Comparison of ENCODE assay signal across 21 mouse cellular contexts in genomic region chr6:13812157-13812556, GRCm38 (mm10). TPM values are rescaled to one million over a fixed set of nuclear protein-coding genes. Genes with fewer than 3 reads are reported as not detected.
DNase-seq lines count a peak whose midpoint lies in the region; ATAC-seq lines count a peak whose summit lies in the region.
"Had no signal": no experiment of that assay in that cellular context is flagged by ENCODE, and none has a peak within 500 bp of the region (broad histone marks: within the 10 kb centered on the region; RNA-seq: fewer than 3 reads in every experiment).

No protein-coding gene starts in this region.

- H3K36me3 ChIP-seq in intestine, embryonic 15.5 days = no peaks in the 10 kb centered on the region
- H3K36me3 ChIP-seq in heart, embryonic 12.5 days = no peaks in the 10 kb centered on the region
- H3K36me3 ChIP-seq: embryonic facial prominence, embryonic 15.5 days; forebrain, embryonic 10.5 days; heart, embryonic 13.5 days; hindbrain, embryonic 12.5 days had no signal

- DNase-seq in brain, adult 2 months (ENCODE audit: low read depth, low spot score) = peak; percentile 84
- DNase-seq in cerebellum, adult 11-12 months = peak; percentile 58
- DNase-seq in cerebellum, adult 9-10 months = peak; percentile 83
- peak; percentile 59 to 70 for DNase-seq in cerebellum, postnatal 25 days
- no peak for DNase-seq in gastrocnemius, adult 18-20 months (ENCODE audit: low spot score)
- DNase-seq: adrenal gland, adult 2 months; adrenal gland, postnatal 25 days; embryo, embryonic 11 days; gastrocnemius, postnatal 10 days; heart, adult 18-20 months; heart, postnatal 36 days; kidney, adult 18-20 months had no signal

- no peak overlapping the region for H3K27ac ChIP-seq in intestine, embryonic 15.5 days
- H3K27ac ChIP-seq in heart, embryonic 12.5 days (ENCODE audit: poor library complexity, severe bottlenecking) = no peak overlapping the region
- H3K27ac ChIP-seq: embryonic facial prominence, embryonic 15.5 days; forebrain, embryonic 10.5 days; heart, embryonic 13.5 days; hindbrain, embryonic 12.5 days had no signal

- H3K4me2 ChIP-seq in intestine, embryonic 15.5 days (replicated peaks) = no peak overlapping the region
- H3K4me2 ChIP-seq in heart, embryonic 12.5 days = no peak overlapping the region
- H3K4me2 ChIP-seq: embryonic facial prominence, embryonic 15.5 days; heart, embryonic 13.5 days; hindbrain, embryonic 12.5 days had no signal

- H3K27me3 ChIP-seq in intestine, embryonic 15.5 days (replicated peaks) = no peaks in the 10 kb centered on the region
- H3K27me3 ChIP-seq in heart, embryonic 12.5 days (replicated peaks) = no peaks in the 10 kb centered on the region
- H3K27me3 ChIP-seq: embryonic facial prominence, embryonic 15.5 days; heart, embryonic 13.5 days; hindbrain, embryonic 12.5 days had no signal

- 82% methylated on average over 4 of the region's 4 CpGs for WGBS in intestine, embryonic 15.5 days
- 85% methylated on average over 4 of the region's 4 CpGs for WGBS in heart, embryonic 12.5 days

- ATAC-seq in intestine, embryonic 15.5 days = no peak
- ATAC-seq in heart, embryonic 12.5 days (ENCODE audit: insufficient number of reproducible peaks, low FRiP score) = no peak
- ATAC-seq: forebrain, embryonic 14.5 days; hindbrain, embryonic 16.5 days had no signal

- H3K9me3 ChIP-seq in intestine, embryonic 15.5 days = no peaks in the 10 kb centered on the region
- H3K9me3 ChIP-seq in heart, embryonic 12.5 days (replicated peaks) = no peaks in the 10 kb centered on the region
- H3K9me3 ChIP-seq: embryonic facial prominence, embryonic 15.5 days; forebrain, embryonic 10.5 days; heart, embryonic 13.5 days; hindbrain, embryonic 12.5 days had no signal

- H3K9ac ChIP-seq in intestine, embryonic 15.5 days = no peak overlapping the region
- no peak overlapping the region for H3K9ac ChIP-seq in heart, embryonic 12.5 days
- H3K9ac ChIP-seq: embryonic facial prominence, embryonic 15.5 days; heart, embryonic 13.5 days; hindbrain, embryonic 12.5 days had no signal

- H3K4me3 ChIP-seq in intestine, embryonic 15.5 days (replicated peaks) = no peak overlapping the region
- H3K4me3 ChIP-seq in heart, embryonic 12.5 days = no peak overlapping the region
- H3K4me3 ChIP-seq: embryonic facial prominence, embryonic 15.5 days; erythroblast, embryonic 14.5 days; forebrain, embryonic 10.5 days; heart, embryonic 13.5 days; hindbrain, embryonic 12.5 days had no signal

- no peaks in the 10 kb centered on the region for H3K4me1 ChIP-seq in intestine, embryonic 15.5 days (replicated peaks)
- H3K4me1 ChIP-seq in heart, embryonic 12.5 days (replicated peaks) = no peaks in the 10 kb centered on the region; the same call in 1 of the 2 replicates
- H3K4me1 ChIP-seq: embryonic facial prominence, embryonic 15.5 days; forebrain, embryonic 10.5 days; hindbrain, embryonic 12.5 days had no signal

RNA-seq across cellular contexts. Expression of gene Gpr85, which starts 27.6 kb away (rescaled TPM):
- total RNA-seq in gastrocnemius, adult 18-20 months (2021) = under 1 TPM in 1 of 2 experiments, not detected in 1; 0.17 TPM
- polyA plus RNA-seq in intestine, embryonic 15.5 days (2015; fragmentation: Nextera tagmentation; extraction: Ambion mirVana) = 5.5 and 5.7 TPM in 2 replicates
- 6.9 and 7.7 TPM in 2 replicates for polyA plus RNA-seq in heart, embryonic 12.5 days (2016; fragmentation: Nextera tagmentation; extraction: Ambion mirVana)
- polyA plus RNA-seq: erythroblast, embryonic 14.5 days had no signal

RNA-seq across cellular contexts. Expression of gene 2610001J05Rik, which starts 59.2 kb away (rescaled TPM):
- total RNA-seq in gastrocnemius, adult 18-20 months (2021) = 10 to 100 TPM; 30.2 to 31.8 TPM
- 109 and 118 TPM in 2 replicates for polyA plus RNA-seq in intestine, embryonic 15.5 days (2015; fragmentation: Nextera tagmentation; extraction: Ambion mirVana)
- 117 and 121 TPM in 2 replicates for polyA plus RNA-seq in heart, embryonic 12.5 days (2016; fragmentation: Nextera tagmentation; extraction: Ambion mirVana)
